Mouse (Mus musculus): ENCODE results near the gene Rab8b. TPM values are rescaled to one million over a fixed set of nuclear protein-coding genes. Genes with fewer than 3 reads are reported as not detected.
"Not testable (repeated sequence)": the region's sequence is repeated elsewhere in the genome, so short reads cannot be mapped to it uniquely, and the experiment has no call there.

Rab8b gene
- polyA plus RNA-seq, 1 experiment from 2014 or later: 16.9 TPM

- peaks cover 12% of the 10 kb centered on the region for H3K4me1 ChIP-seq (replicated peaks)
- WGBS: 92% methylated on average over 2 of the region's 2 CpGs
- no peak overlapping the region for H3K4me3 ChIP-seq (replicated peaks)
These were observed 20.4 kb downstream of the Rab8b start for GRCm38 (mm10) chr9:66899072-66899471.

GRCm38 (mm10) chr9:66897851-66898250 lies 21.6 kb downstream of the Rab8b start:
- 65% methylated on average over 6 of the region's 6 CpGs for WGBS
- Histone ChIP-seq H3K9ac (replicated peaks) (no peak overlapping the region), H3K27ac (no peak overlapping the region), H3K4me3 (replicated peaks) (no peak overlapping the region), H3K36me3 (no peaks in the 10 kb centered on the region), H3K9me3 (no peaks in the 10 kb centered on the region), H3K27me3 (no peaks in the 10 kb centered on the region), H3K4me1 (replicated peaks) (peaks cover 12% of the 10 kb centered on the region), H3K4me2 (no peak overlapping the region)
- no peak for ATAC-seq (ENCODE audit: insufficient number of reproducible peaks, insufficient read depth, low FRiP score, low TSS enrichment, low read depth)

More at GRCm38 (mm10) chr9:66899072-66899471, 20.4 kb downstream of the Rab8b start:
- Histone ChIP-seq H3K9me3 (no peaks in the 10 kb centered on the region), H3K9ac (replicated peaks) (no peak overlapping the region), H3K27ac (no peak overlapping the region), H3K4me2 (no peak overlapping the region), H3K36me3 (peaks cover 4% of the 10 kb centered on the region; the same call in 1 of the 2 replicates), H3K27me3 (no peaks in the 10 kb centered on the region)
- ATAC-seq (ENCODE audit: insufficient number of reproducible peaks, insufficient read depth, low FRiP score, low TSS enrichment, low read depth): no peak

GRCm38 (mm10) chr9:66896951-66897350 lies 22.5 kb downstream of the Rab8b start:
- no peaks in the 10 kb centered on the region for H3K36me3 ChIP-seq
- H3K9me3 ChIP-seq: no peaks in the 10 kb centered on the region
- no peak overlapping the region for H3K4me2 ChIP-seq
- ATAC-seq (ENCODE audit: insufficient number of reproducible peaks, insufficient read depth, low FRiP score, low TSS enrichment, low read depth): no peak
- H3K4me1 ChIP-seq (replicated peaks): peaks cover 12% of the 10 kb centered on the region
- H3K9ac ChIP-seq (replicated peaks): no peak overlapping the region
- 55% methylated on average over 6 of the region's 6 CpGs for WGBS
- no peak overlapping the region for H3K27ac ChIP-seq
- H3K27me3 ChIP-seq: no peaks in the 10 kb centered on the region
- no peak overlapping the region for H3K4me3 ChIP-seq (replicated peaks)

- H3K4me1 ChIP-seq (replicated peaks): peaks cover 12% of the 10 kb centered on the region
- H3K36me3 ChIP-seq: no peaks in the 10 kb centered on the region
- no peak overlapping the region for H3K4me3 ChIP-seq (replicated peaks)
- H3K9me3 ChIP-seq: no peaks in the 10 kb centered on the region
- no peaks in the 10 kb centered on the region for H3K27me3 ChIP-seq
- no peak for ATAC-seq (ENCODE audit: insufficient number of reproducible peaks, insufficient read depth, low FRiP score, low TSS enrichment, low read depth)
- no peak overlapping the region for H3K27ac ChIP-seq
- H3K4me2 ChIP-seq: no peak overlapping the region
- no peak overlapping the region for H3K9ac ChIP-seq (replicated peaks)
- 82% methylated on average over 5 of the region's 5 CpGs for WGBS
These were observed 23.5 kb downstream of the Rab8b start for GRCm38 (mm10) chr9:66895995-66896394.

GRCm38 (mm10) chr9:66895035-66895779 lies 24.3 kb downstream of the Rab8b start:
- no peak overlapping the region for H3K4me3 ChIP-seq (replicated peaks)
- H3K4me1 ChIP-seq (replicated peaks): peaks cover 12% of the 10 kb centered on the region
- no peaks in the 10 kb centered on the region for H3K27me3 ChIP-seq
- no peak overlapping the region for H3K4me2 ChIP-seq
- no peak for ATAC-seq (ENCODE audit: insufficient number of reproducible peaks, insufficient read depth, low FRiP score, low TSS enrichment, low read depth)
- H3K9ac ChIP-seq (replicated peaks): no peak overlapping the region
- H3K9me3 ChIP-seq: no peaks in the 10 kb centered on the region
- H3K27ac ChIP-seq: no peak overlapping the region
- no peaks in the 10 kb centered on the region for H3K36me3 ChIP-seq
- WGBS: 83% methylated on average over 10 of the region's 10 CpGs

- Histone ChIP-seq H3K4me1 (replicated peaks) (peaks cover 12% of the 10 kb centered on the region), H3K9ac (replicated peaks) (no peak overlapping the region), H3K36me3 (no peaks in the 10 kb centered on the region), H3K9me3 (no peaks in the 10 kb centered on the region), H3K27ac (no peak overlapping the region), H3K4me2 (no peak overlapping the region), H3K4me3 (replicated peaks) (no peak overlapping the region), H3K27me3 (no peaks in the 10 kb centered on the region)
- no peak for ATAC-seq (ENCODE audit: insufficient number of reproducible peaks, insufficient read depth, low FRiP score, low TSS enrichment, low read depth)
- WGBS: 94% methylated on average over 1 of the region's 1 CpGs
These were observed 25.1 kb downstream of the Rab8b start for GRCm38 (mm10) chr9:66894421-66894820.

GRCm38 (mm10) chr9:66892456-66892855 lies 27.0 kb downstream of the Rab8b start:
- ATAC-seq (ENCODE audit: insufficient number of reproducible peaks, insufficient read depth, low FRiP score, low TSS enrichment, low read depth); H3K4me2 ChIP-seq: not testable (repeated sequence)
- WGBS: 97% methylated on average over 4 of the region's 4 CpGs

GRCm38 (mm10) chr9:66887960-66888610 lies 31.4 kb downstream of the Rab8b start:
- Histone ChIP-seq H3K9ac (replicated peaks) (no peak overlapping the region), H3K27me3 (no peaks in the 10 kb centered on the region), H3K4me3 (replicated peaks) (no peak overlapping the region), H3K9me3 (no peaks in the 10 kb centered on the region), H3K36me3 (no peaks in the 10 kb centered on the region), H3K4me2 (no peak overlapping the region), H3K4me1 (replicated peaks) (peaks cover 16% of the 10 kb centered on the region), H3K27ac (0 out of 2 replicates have a peak overlapping the region, but pooled peaks have one; percentile 29)
- no peak for ATAC-seq (ENCODE audit: insufficient number of reproducible peaks, insufficient read depth, low FRiP score, low TSS enrichment, low read depth)
- whole genome bisulfite sequencing: 58% methylated on average over 6 of the region's 6 CpGs

More at GRCm38 (mm10) chr9:66892456-66892855, 27.0 kb downstream of the Rab8b start:
- H3K9ac ChIP-seq (replicated peaks); H3K36me3 ChIP-seq; H3K9me3 ChIP-seq; H3K27me3 ChIP-seq; H3K4me3 ChIP-seq (replicated peaks); H3K27ac ChIP-seq: not testable (repeated sequence)
- H3K4me1 ChIP-seq (replicated peaks): peaks cover 15% of the 10 kb centered on the region

- H3K4me3 ChIP-seq (replicated peaks): no peak overlapping the region
- H3K9me3 ChIP-seq: no peaks in the 10 kb centered on the region
- no peaks in the 10 kb centered on the region for H3K27me3 ChIP-seq
- no peak overlapping the region for H3K27ac ChIP-seq
- 46% methylated on average over 8 of the region's 8 CpGs for WGBS
- no peaks in the 10 kb centered on the region for H3K36me3 ChIP-seq
- no peak overlapping the region for H3K4me2 ChIP-seq
- peaks cover 19% of the 10 kb centered on the region for H3K4me1 ChIP-seq (replicated peaks)
- no peak for ATAC-seq (ENCODE audit: insufficient number of reproducible peaks, insufficient read depth, low FRiP score, low TSS enrichment, low read depth)
- no peak overlapping the region for H3K9ac ChIP-seq (replicated peaks)
These were observed 32.1 kb downstream of the Rab8b start for GRCm38 (mm10) chr9:66887301-66887902.

GRCm38 (mm10) chr9:66886818-66887217 lies 32.7 kb downstream of the Rab8b start:
- Histone ChIP-seq H3K27ac (no peak overlapping the region), H3K4me2 (no peak overlapping the region), H3K4me1 (replicated peaks) (peaks cover 22% of the 10 kb centered on the region), H3K9me3 (no peaks in the 10 kb centered on the region), H3K9ac (replicated peaks) (no peak overlapping the region), H3K4me3 (replicated peaks) (no peak overlapping the region), H3K27me3 (no peaks in the 10 kb centered on the region), H3K36me3 (no peaks in the 10 kb centered on the region)
- 86% methylated on average over 6 of the region's 6 CpGs for WGBS
- ATAC-seq (ENCODE audit: insufficient number of reproducible peaks, insufficient read depth, low FRiP score, low TSS enrichment, low read depth): no peak

- Histone ChIP-seq H3K4me2 (no peak overlapping the region), H3K4me3 (replicated peaks) (no peak overlapping the region), H3K36me3 (no peaks in the 10 kb centered on the region), H3K9me3 (no peaks in the 10 kb centered on the region), H3K4me1 (replicated peaks) (peaks cover 22% of the 10 kb centered on the region), H3K27me3 (no peaks in the 10 kb centered on the region), H3K27ac (no peak overlapping the region), H3K9ac (replicated peaks) (no peak overlapping the region)
- 58% methylated on average over 3 of the region's 3 CpGs for WGBS
- ATAC-seq (ENCODE audit: insufficient number of reproducible peaks, insufficient read depth, low FRiP score, low TSS enrichment, low read depth): no peak
These were observed 33.1 kb downstream of the Rab8b start for GRCm38 (mm10) chr9:66886366-66886765.

All from limb, embryonic 12.5 days (tissue).